Mouse (Mus musculus) urinary bladder, postnatal 36 days (tissue): Measurements from ENCODE around the gene Tex37.
A peak's percentile ranks its signal among the peaks of the same experiment; 100 is the strongest.

Experiments
- DNase-seq, 2 experiments: peaks; one replicate each; pipeline ENCODE4 v3.0.0; 2022; ENCODE audit warnings: low spot score in 2 of 2, mixed read lengths in 1 of 2

Tex37 gene

GRCm38 (mm10) chr6:70887993-70888392 is 30.7 kb downstream of the Tex37 start:
- no peak for DNase-seq

GRCm38 (mm10) chr6:70880714-70881304 is 37.9 kb downstream of the Tex37 start:
- DNase-seq: peak; percentile 74

GRCm38 (mm10) chr6:70875017-70875416 is 43.7 kb downstream of the Tex37 start:
- no peak for DNase-seq

- DNase-seq: no peak
Measured at GRCm38 (mm10) chr6:70874035-70874775, 44.5 kb downstream of the Tex37 start.

- DNase-seq: no peak
Measured at GRCm38 (mm10) chr6:70872570-70872969, 46.2 kb downstream of the Tex37 start.

- DNase-seq: peak; percentile 13 to 42
Measured at GRCm38 (mm10) chr6:70872128-70872527, 46.6 kb downstream of the Tex37 start.

GRCm38 (mm10) chr6:70871511-70871980 is 47.2 kb downstream of the Tex37 start:
- no peak for DNase-seq

GRCm38 (mm10) chr6:70867297-70867696 is 51.4 kb downstream of the Tex37 start:
- DNase-seq: no peak

GRCm38 (mm10) chr6:70866761-70867160 is 52.0 kb downstream of the Tex37 start:
- DNase-seq: no peak

- DNase-seq: no peak
Measured at GRCm38 (mm10) chr6:70864285-70864684, 54.4 kb downstream of the Tex37 start.
